Mouse (Mus musculus): Measurements from ENCODE around the gene Slc51a.

Slc51a gene

GRCm38 (mm10) chr16:32487234-32488111 is at the start of gene Slc51a:
TSS of gene Slc51a (minus strand) at chr16:32487879.
- ChIA-PET CTCF (interaction anchor here in 2 of 4 experiments (0.6 to 1.6 kb wide), 3 partner anchors 12 to 506 kb away, joined by 3 to 5 read pairs (median 4); no protein-coding TSS in a partner anchor), POLR2A (interaction anchor here in 3 of 4 experiments (0.9 to 2.7 kb wide), 4 partner anchors 10 to 12 kb away, joined by 4 to 10 read pairs (median 6); no protein-coding TSS in a partner anchor)

GRCm38 (mm10) chr16:32535157-32535751 is 47.6 kb upstream of the Slc51a start:
- CTCF ChIA-PET = interaction anchor here (0.6 to 1.6 kb wide), 4 partner anchors 8 to 100 kb away, joined by 3 to 7 read pairs (median 4); no protein-coding TSS in a partner anchor
- POLR2A ChIA-PET = interaction anchor here in 3 of 4 experiments (0.5 to 4.4 kb wide), 14 partner anchors 12 to 80 kb away, joined by 3 to 23 read pairs (median 4); partner anchors contain the start of gene Tfrc (in 2 of the 3)

GRCm38 (mm10) chr16:32532878-32533826 is 45.5 kb upstream of the Slc51a start:
- POLR2A ChIA-PET = interaction anchor here in 3 of 4 experiments (0.6 to 5.6 kb wide), 22 partner anchors 7 to 115 kb away, joined by 3 to 33 read pairs (median 4); partner anchors contain the start of gene Tfrc (in 2 of the 3)
- CTCF ChIA-PET = interaction anchor here in 3 of 4 experiments (0.6 to 1.4 kb wide), 5 partner anchors 33 to 1630 kb away, joined by 3 to 4 read pairs (median 3); no protein-coding TSS in a partner anchor

DNA sequence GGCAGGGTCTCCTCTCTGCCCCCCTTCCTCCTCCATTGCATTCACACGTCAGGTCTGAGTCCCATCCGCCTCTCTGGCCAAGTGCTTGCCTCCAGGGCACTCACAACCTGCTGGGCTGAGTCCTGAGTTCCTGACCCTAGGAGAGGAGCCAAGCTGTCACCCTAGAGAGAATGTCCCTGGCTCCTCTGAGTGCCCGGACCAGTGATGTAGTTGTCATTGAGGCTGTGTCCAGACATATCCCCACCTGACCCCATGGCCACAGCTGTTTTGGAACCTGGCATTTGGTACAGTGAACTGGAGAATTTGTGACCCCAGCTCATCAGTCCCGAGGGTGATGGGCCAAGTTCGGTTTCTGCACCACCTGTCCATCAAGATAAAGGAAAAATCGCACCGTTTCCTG is 39.2 kb upstream of the Slc51a start:
- POLR2A ChIA-PET = interaction anchor here in 2 of 4 experiments (0.7 to 1.8 kb wide), 4 partner anchors 11 to 83 kb away, joined by 3 to 6 read pairs (median 4); no protein-coding TSS in a partner anchor
- CTCF ChIA-PET = no interaction called here

DNA sequence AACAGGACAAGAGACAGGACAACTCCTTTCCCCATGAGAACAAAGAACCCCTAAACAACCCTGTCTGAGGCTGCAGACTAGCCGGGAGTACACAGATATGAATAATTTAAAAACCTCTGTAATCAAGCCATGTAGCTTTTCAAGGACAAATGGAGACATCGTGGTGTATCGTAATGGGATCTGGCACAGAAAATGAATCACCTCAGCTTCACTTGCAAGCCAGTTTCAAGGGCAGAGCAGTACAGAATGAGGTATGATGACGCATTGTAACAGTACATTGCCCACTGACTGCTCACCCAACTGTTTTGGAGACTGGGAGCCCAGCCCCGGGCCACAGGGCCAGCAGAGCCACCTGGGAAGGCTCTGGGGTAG is 36.6 kb upstream of the Slc51a start:
- ChIA-PET CTCF (interaction anchor here in 1 of 4 experiments (0.9 kb wide), 1 partner anchor 11 kb away, joined by 3 read pairs; no protein-coding TSS in a partner anchor), POLR2A (interaction anchor here in 3 of 4 experiments (0.7 to 2.0 kb wide), 11 partner anchors 8 to 141 kb away, joined by 3 to 6 read pairs (median 4); no protein-coding TSS in a partner anchor)

DNA sequence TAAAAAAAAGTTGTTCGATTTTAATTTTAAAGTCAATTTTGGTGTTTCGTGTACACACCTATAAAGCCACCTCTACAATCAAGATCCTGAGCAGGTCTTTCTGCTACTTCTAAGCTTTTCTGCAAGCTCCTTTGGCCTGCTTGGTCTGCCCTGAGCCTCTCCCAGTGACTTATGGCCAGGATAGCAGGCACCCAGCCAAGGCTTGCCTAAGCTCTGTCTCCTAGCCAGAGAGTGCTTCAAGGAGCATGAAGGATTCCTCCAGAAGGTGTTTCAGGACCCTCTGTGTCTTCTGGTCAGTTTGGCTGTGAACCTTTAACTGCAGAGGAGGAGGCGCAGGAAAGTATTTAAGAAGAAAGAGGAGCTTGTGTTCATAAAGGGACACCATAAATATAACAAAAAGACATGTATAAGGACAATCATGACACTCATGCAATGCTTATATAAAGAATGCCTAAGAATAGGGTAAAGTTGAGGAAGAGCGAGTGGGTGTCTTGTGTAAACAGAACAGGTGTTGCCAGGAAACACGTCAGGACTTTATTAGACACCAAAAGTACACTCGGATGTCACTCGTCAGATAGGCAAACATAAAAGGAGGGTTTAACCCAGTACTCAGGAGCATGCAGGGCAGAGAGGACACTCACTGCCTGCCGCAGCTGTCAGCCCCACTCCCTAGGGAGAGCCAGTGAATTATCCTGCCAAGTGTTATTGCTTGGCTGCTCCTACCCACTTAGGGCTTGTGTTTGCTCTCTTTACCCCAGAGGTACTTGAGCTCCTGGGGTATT is 36.0 kb upstream of the Slc51a start:
- POLR2A ChIA-PET = interaction anchor here in 3 of 4 experiments (0.6 to 2.0 kb wide), 16 partner anchors 7 to 142 kb away, joined by 3 to 6 read pairs (median 4); partner anchors contain the start of gene Tfrc (in 2 of the 3)
- CTCF ChIA-PET = interaction anchor here in 2 of 4 experiments (0.6 to 0.9 kb wide), 2 partner anchors 11 to 182 kb away, joined by 3 read pairs; no protein-coding TSS in a partner anchor

- ChIA-PET POLR2A (interaction anchor here in 2 of 4 experiments (0.6 to 3.5 kb wide), 10 partner anchors 10 to 112 kb away, joined by 3 to 23 read pairs (median 4); partner anchors contain the start of gene Tfrc (in 2 of the 2)), CTCF (no interaction called here)
Measured at GRCm38 (mm10) chr16:32522578-32523194, 35.0 kb upstream of the Slc51a start.

DNA sequence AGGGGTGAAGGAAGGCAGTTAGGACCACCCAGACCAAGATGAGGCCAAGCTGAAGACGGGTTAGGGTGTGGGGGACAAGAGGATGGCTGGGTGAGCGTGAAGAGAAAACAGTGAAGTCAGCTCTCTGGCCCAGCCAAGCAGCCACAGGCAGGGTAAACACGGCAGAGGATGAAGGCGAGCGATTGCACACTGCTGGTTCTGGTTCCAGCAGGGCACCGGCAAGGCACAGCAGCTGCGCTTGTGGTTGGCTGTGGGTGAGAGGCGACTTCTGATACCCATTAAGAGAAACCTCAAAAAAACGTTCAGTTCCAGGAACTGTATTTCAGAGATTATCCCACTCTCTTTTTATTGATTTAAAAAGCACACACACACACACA is 32.7 kb upstream of the Slc51a start:
- CTCF ChIA-PET = interaction anchor here in 2 of 4 experiments (1.1 to 1.5 kb wide), 3 partner anchors 21 to 177 kb away, joined by 3 to 4 read pairs (median 3); no protein-coding TSS in a partner anchor

DNA sequence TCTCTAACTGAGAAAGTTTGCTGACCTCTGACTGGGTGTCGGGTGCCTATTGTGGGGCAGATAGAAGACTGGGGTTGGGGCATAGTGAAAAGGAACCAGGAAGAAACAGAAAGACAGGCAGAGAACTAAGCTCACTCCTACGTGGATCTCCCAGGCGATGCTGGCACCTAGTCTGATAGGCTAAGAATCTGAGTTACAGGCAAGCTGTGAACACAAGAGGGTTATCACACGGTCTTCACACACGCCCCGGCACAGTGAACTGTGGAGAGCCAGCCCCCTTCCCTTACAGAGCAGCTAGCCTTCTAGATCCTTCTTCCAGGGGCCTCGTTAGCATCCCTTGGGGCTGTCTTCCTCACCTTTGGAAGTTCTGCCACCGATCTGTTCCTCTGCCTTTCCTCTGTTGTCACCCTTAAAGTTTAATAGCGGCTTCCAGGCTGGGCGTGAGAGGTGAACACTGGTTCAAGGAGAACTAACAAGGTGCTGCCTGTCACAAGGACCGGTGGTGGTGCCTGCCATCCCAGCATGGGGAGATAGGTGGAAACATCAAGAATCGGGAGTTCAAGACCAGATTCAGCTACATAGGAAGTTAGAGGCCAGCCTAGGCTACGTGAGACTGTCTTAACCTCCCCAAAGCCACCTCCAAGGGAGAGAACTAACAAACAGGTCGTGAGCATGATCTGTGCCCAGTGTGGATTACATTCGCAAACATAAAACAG is 32.1 kb upstream of the Slc51a start:
- POLR2A ChIA-PET = interaction anchor here (0.5 to 4.2 kb wide), 31 partner anchors 8 to 391 kb away, joined by 3 to 33 read pairs (median 4); partner anchors contain the start of gene Tfrc (in 2 of the 4)

More for the DNA sequence above, 32.7 kb upstream of the Slc51a start:
- POLR2A ChIA-PET = interaction anchor here (0.7 to 4.2 kb wide), 33 partner anchors 8 to 392 kb away, joined by 3 to 33 read pairs (median 4); partner anchors contain the start of gene Tfrc (in 3 of the 4)

GRCm38 (mm10) chr16:32517785-32518481 is 30.3 kb upstream of the Slc51a start:
- ChIA-PET CTCF (interaction anchor here (0.6 to 1.2 kb wide), 6 partner anchors 10 to 1628 kb away, joined by 3 to 5 read pairs (median 3); no protein-coding TSS in a partner anchor), POLR2A (interaction anchor here in 3 of 4 experiments (0.6 to 4.2 kb wide), 21 partner anchors 9 to 212 kb away, joined by 3 to 33 read pairs (median 4); partner anchors contain the start of gene Tfrc (in 2 of the 3))

More for the DNA sequence above, 32.1 kb upstream of the Slc51a start:
- CTCF ChIA-PET = interaction anchor here in 2 of 4 experiments (1.0 to 1.5 kb wide), 4 partner anchors 20 to 177 kb away, joined by 3 to 4 read pairs (median 4); no protein-coding TSS in a partner anchor

GRCm38 (mm10) chr16:32516006-32516962 is 28.6 kb upstream of the Slc51a start:
- ChIA-PET CTCF (interaction anchor here in 2 of 4 experiments (0.7 to 1.1 kb wide), 2 partner anchors 17 to 252 kb away, joined by 3 to 5 read pairs; no protein-coding TSS in a partner anchor), POLR2A (interaction anchor here (0.6 to 1.7 kb wide), 39 partner anchors 8 to 1056 kb away, joined by 3 to 24 read pairs (median 4); partner anchors contain the start of genes Tfrc (in 3 of the 4), Pcyt1a (in 1 of the 4) and Tnk2 (in 1 of the 4))

GRCm38 (mm10) chr16:32513948-32514347 is 26.3 kb upstream of the Slc51a start:
- ChIA-PET CTCF (interaction anchor here in 3 of 4 experiments (0.5 to 1.3 kb wide), 3 partner anchors 14 to 128 kb away, joined by 3 to 4 read pairs (median 4); no protein-coding TSS in a partner anchor), POLR2A (interaction anchor here in 3 of 4 experiments (1.0 to 2.2 kb wide), 9 partner anchors 10 to 97 kb away, joined by 3 to 7 read pairs (median 4); partner anchors contain the start of gene Tfrc (in 2 of the 3))

DNA sequence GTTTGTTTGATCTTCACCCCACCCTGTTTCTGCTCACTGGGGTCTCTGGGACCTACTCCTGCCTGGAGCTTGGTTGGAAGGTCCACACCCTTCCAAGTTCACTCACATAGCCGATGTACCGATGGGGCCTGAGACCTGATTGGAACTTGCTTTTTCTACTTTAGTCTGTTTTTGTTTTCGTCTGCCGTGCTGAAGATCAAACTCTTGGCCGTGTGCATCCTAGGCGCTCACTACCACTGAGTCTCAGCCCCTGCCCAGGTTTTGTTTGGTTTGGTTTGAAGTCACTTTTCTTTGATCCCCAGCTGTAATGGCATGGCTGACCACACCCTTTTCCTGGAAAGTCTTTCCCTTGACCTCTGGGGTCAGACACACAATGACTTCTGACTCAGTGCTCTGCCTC is 25.7 kb upstream of the Slc51a start:
- CTCF ChIA-PET = interaction anchor here (0.5 to 2.9 kb wide), 6 partner anchors 13 to 128 kb away, joined by 3 to 8 read pairs (median 4); no protein-coding TSS in a partner anchor
- POLR2A ChIA-PET = interaction anchor here in 3 of 4 experiments (0.7 to 6.4 kb wide), 19 partner anchors 7 to 182 kb away, joined by 3 to 109 read pairs (median 4); partner anchors contain the start of genes Tfrc (in 3 of the 3) and Ubxn7 (in 1 of the 3)

Measured in embryonic stem cell, embryonic (primary cell).